ENCODE assay signal across 8 mouse cellular contexts in genomic region chr7:113295077-113295890, GRCm38 (mm10).
A peak's percentile ranks its signal among the peaks of the same experiment; 100 is the strongest.
DNase-seq lines count a peak whose midpoint lies in the region; ATAC-seq and TF ChIP-seq lines count a peak whose summit lies in the region.

No protein-coding gene starts in this region.

- TF ChIP-seq EP300 in heart, adult 2 months (IDR thresholded peaks at IDR 0.05; ENCODE audit: insufficient read depth, low read depth, low read length) = no peak

- TF ChIP-seq CTCF in spleen, adult 2 months (IDR thresholded peaks at IDR 0.05; ENCODE audit: extremely low read depth, insufficient read depth, insufficient read length, insufficient replicate concordance) = no peak
- no peak for TF ChIP-seq CTCF in heart, adult 2 months (IDR thresholded peaks at IDR 0.05)

- no peak overlapping the region for H3K4me3 ChIP-seq in kidney, embryonic 14.5 days (ENCODE audit: low read length)
- no peak overlapping the region for H3K4me3 ChIP-seq in limb, embryonic 14.5 days (replicated peaks; ENCODE audit: low read length)
- H3K4me3 ChIP-seq in spleen, adult 2 months (ENCODE audit: extremely low read depth, insufficient read depth, insufficient read length) = peak overlapping the region; percentile 20
- no peak overlapping the region for H3K4me3 ChIP-seq in heart, adult 2 months

- H3K4me1 ChIP-seq in kidney, embryonic 14.5 days (ENCODE audit: control insufficient read depth, insufficient read depth, low read length) = peaks cover 5% of the 10 kb centered on the region; the same call in 1 of the 2 replicates
- H3K4me1 ChIP-seq in limb, embryonic 14.5 days (ENCODE audit: control insufficient read depth, insufficient read depth, low read length) = 0 out of 2 replicates have a peak, but pooled peaks cover 4% of the 10 kb centered on the region
- peaks cover 4% of the 10 kb centered on the region; the same call in 1 of the 2 replicates for H3K4me1 ChIP-seq in spleen, adult 2 months (ENCODE audit: control insufficient read depth, insufficient read depth, insufficient read length)
- H3K4me1 ChIP-seq in heart, adult 2 months (ENCODE audit: control insufficient read depth, insufficient read depth, low read length) = no peaks in the 10 kb centered on the region

- H3K79me2 ChIP-seq in heart, adult 2 months (replicated peaks; ENCODE audit: control insufficient read depth, insufficient read depth, low read length) = no peaks in the 10 kb centered on the region

- peak; percentile 43; the same call in 1 of the 2 replicates for ATAC-seq in kidney, embryonic 14.5 days (ENCODE audit: low FRiP score, low TSS enrichment)
- no peak; the same call in 1 of the 2 replicates for ATAC-seq in limb, embryonic 14.5 days (ENCODE audit: low FRiP score, low read depth)

- H3K36me3 ChIP-seq in kidney, embryonic 14.5 days (ENCODE audit: control insufficient read depth, insufficient read depth, low read length) = no peaks in the 10 kb centered on the region
- H3K36me3 ChIP-seq in limb, embryonic 14.5 days (ENCODE audit: control insufficient read depth, insufficient read depth, low read length) = no peaks in the 10 kb centered on the region
- peaks cover 11% of the 10 kb centered on the region for H3K36me3 ChIP-seq in spleen, adult 2 months (ENCODE audit: control insufficient read depth, insufficient read depth, low read length)
- H3K36me3 ChIP-seq in heart, adult 2 months (ENCODE audit: control insufficient read depth, insufficient read depth, low read length) = no peaks in the 10 kb centered on the region

- no peak overlapping the region for H3K27ac ChIP-seq in kidney, embryonic 14.5 days (ENCODE audit: low read depth, low read length)
- no peak overlapping the region for H3K27ac ChIP-seq in limb, embryonic 14.5 days (replicated peaks; ENCODE audit: low read depth, low read length)
- H3K27ac ChIP-seq in spleen, adult 2 months (ENCODE audit: insufficient read depth, low read length) = peak overlapping the region; percentile 21
- no peak overlapping the region for H3K27ac ChIP-seq in heart, adult 2 months

- H3K4me2 ChIP-seq in kidney, embryonic 14.5 days (replicated peaks; ENCODE audit: low read depth, low read length) = peak overlapping the region; percentile 15
- H3K4me2 ChIP-seq in limb, embryonic 14.5 days (replicated peaks; ENCODE audit: low read depth, low read length, severe bottlenecking) = 0 out of 2 replicates have a peak overlapping the region, but pooled peaks have one; percentile 7

- no peaks in the 10 kb centered on the region for H3K27me3 ChIP-seq in kidney, embryonic 14.5 days (ENCODE audit: control insufficient read depth, insufficient read depth, low read length)
- H3K27me3 ChIP-seq in limb, embryonic 14.5 days (ENCODE audit: control insufficient read depth, insufficient read depth, low read length) = no peaks in the 10 kb centered on the region
- H3K27me3 ChIP-seq in spleen, adult 2 months (ENCODE audit: control insufficient read depth, insufficient read depth, low read length) = no peaks in the 10 kb centered on the region
- H3K27me3 ChIP-seq in heart, adult 2 months (ENCODE audit: control insufficient read depth, insufficient read depth, low read length) = no peaks in the 10 kb centered on the region

- H3K9ac ChIP-seq in kidney, embryonic 14.5 days (ENCODE audit: low read depth, low read length) = no peak overlapping the region
- H3K9ac ChIP-seq in limb, embryonic 14.5 days (ENCODE audit: low read depth, low read length, severe bottlenecking) = no peak overlapping the region
- H3K9ac ChIP-seq in heart, adult 2 months (ENCODE audit: low read depth, low read length) = no peak overlapping the region

- intact Hi-C loops in heart, adult 2 months (cut with DNase I) = no loop called here

- H3K9me3 ChIP-seq in kidney, embryonic 14.5 days (ENCODE audit: control insufficient read depth, low read length) = no peaks in the 10 kb centered on the region
- no peaks in the 10 kb centered on the region for H3K9me3 ChIP-seq in limb, embryonic 14.5 days (ENCODE audit: control insufficient read depth, low read length)

- no peak for DNase-seq in kidney, postnatal 14 days
- peak; percentile 85 for DNase-seq in embryo, embryonic 10.5 days (ENCODE audit: low spot score)
- DNase-seq in limb, embryonic 14.5 days (ENCODE audit: low spot score) = peak; percentile 14
- DNase-seq in spleen, adult 2 months (ENCODE audit: low read depth in 1 of 2, low spot score in 2 of 2) = peak in 1 of 2 experiments; percentile 21
- no peak for DNase-seq in cerebellum, postnatal 4 days (ENCODE audit: low spot score in 2 of 2)
- no peak for DNase-seq in right cerebral cortex, postnatal 4 days
- DNase-seq in heart, adult 2 months = no peak

- 27% methylated on average over 17 of the region's 17 CpGs for WGBS in kidney, embryonic 14.5 days
- 24% methylated on average over 17 of the region's 17 CpGs for WGBS in limb, embryonic 14.5 days
- 7% methylated on average over 17 of the region's 17 CpGs for WGBS in spleen, adult 2 months
- 55% methylated on average over 17 of the region's 17 CpGs for WGBS in heart, adult 2 months

- TF ChIP-seq POLR2A in limb, embryonic 14.5 days (IDR thresholded peaks at IDR 0.05; ENCODE audit: borderline replicate concordance, extremely low read depth, insufficient read depth, insufficient read length) = no peak
- TF ChIP-seq POLR2A in spleen, adult 2 months (IDR thresholded peaks at IDR 0.05; ENCODE audit: low read depth, low read length) = no peak
- no peak for TF ChIP-seq POLR2A in heart, adult 2 months (IDR thresholded peaks at IDR 0.05; ENCODE audit: insufficient read depth, low read depth, low read length)

Comparison
In these comparisons a context has a peak if more than half of its experiments do, and no peak if none do; other contexts are left out.
1. DNase-seq: peak in embryo, embryonic 10.5 days (single experiment) and limb, embryonic 14.5 days (single experiment); none in kidney, postnatal 14 days (single experiment), cerebellum, postnatal 4 days (0 of 2), right cerebral cortex, postnatal 4 days (single experiment) and heart, adult 2 months (0 of 2).